Mouse (Mus musculus): ENCODE measurements at regions not wholly inside any gene's neighbourhood (a gene's known extent, or its start where the extent isn't known, plus 50 kb on each side); places are given as distances from the start of the nearest gene placed in this dataset.

- DNase-seq (ENCODE audit: low spot score in 2 of 2) = peak in 1 of 2 experiments; percentile 20
Observed at GRCm38 (mm10) chr13:29023486-29023885, 70.0 kb upstream of the Sox4 start.

- no peak for DNase-seq (ENCODE audit: low spot score in 2 of 2)
Observed at GRCm38 (mm10) chr13:29019839-29020238, 66.3 kb upstream of the Sox4 start.

GRCm38 (mm10) chr13:29016145-29016651, 62.7 kb upstream of the Sox4 start:
- peak in 1 of 2 experiments; percentile 61 for DNase-seq (ENCODE audit: low spot score in 2 of 2)

GRCm38 (mm10) chr13:29015605-29015994, 62.1 kb upstream of the Sox4 start:
- DNase-seq (ENCODE audit: low spot score in 2 of 2) = peak in 1 of 2 experiments; percentile 19

GRCm38 (mm10) chr13:29014827-29015604, 61.5 kb upstream of the Sox4 start:
- DNase-seq (ENCODE audit: low spot score in 2 of 2) = peak in 1 of 2 experiments; percentile 13

GRCm38 (mm10) chr13:29014066-29014826, 60.7 kb upstream of the Sox4 start:
- DNase-seq (ENCODE audit: low spot score in 2 of 2) = peak in 1 of 2 experiments; percentile 42

GRCm38 (mm10) chr13:29006467-29006866, 53.0 kb upstream of the Sox4 start:
- no peak for DNase-seq (ENCODE audit: low spot score in 2 of 2)

Data from left cerebral cortex, adult 9 months (tissue).